Mouse (Mus musculus) kidney, embryonic 16.5 days (tissue): ENCODE results near the gene Dlx6. TPM values are rescaled to one million over a fixed set of nuclear protein-coding genes. Genes with fewer than 3 reads are reported as not detected.
A peak's percentile ranks its signal among the peaks of the same experiment; 100 is the strongest.

Experiments
- ATAC-seq: fragments of 200-750 bp; cut with Nextera tagmentation; 2 replicates; pipeline ENCODE4 v1.8.0; 2017; ENCODE audit warnings: moderate TSS enrichment; ENCODE audit not compliant: low FRiP score, low TSS enrichment
- H3K27ac ChIP-seq: fragments of 300-500 bp; sonication (generic); 2 replicates; pipeline ENCODE4 v1.5.1; 2014; ENCODE audit warnings: low read length
- H3K27me3 ChIP-seq: fragments of 300-500 bp; sonication (generic); 2 replicates; pipeline ENCODE4 v1.6.1; 2014; ENCODE audit warnings: low read length, control low read depth, mixed read lengths; ENCODE audit not compliant: insufficient read depth
- H3K36me3 ChIP-seq: fragments of 300-500 bp; sonication (generic); 2 replicates; pipeline ENCODE4 v1.6.1; 2014; ENCODE audit warnings: low read length, control low read depth, mixed read lengths; ENCODE audit not compliant: insufficient read depth
- H3K4me1 ChIP-seq: fragments of 300-500 bp; sonication (generic); 2 replicates; pipeline ENCODE4 v1.6.1; 2014; ENCODE audit warnings: low read length, control low read depth, mixed read lengths; ENCODE audit not compliant: insufficient read depth
- H3K4me2 ChIP-seq: fragments of 300-500 bp; sonication (generic); replicated peaks from 2 replicates; pipeline ENCODE4 v1.6.1; 2014; ENCODE audit warnings: low read depth, low read length
- H3K4me3 ChIP-seq: fragments of 300-500 bp; sonication (generic); 2 replicates; pipeline ENCODE4 v1.5.1; 2014; ENCODE audit warnings: mild to moderate bottlenecking, low read length
- H3K9ac ChIP-seq: fragments of 300-500 bp; sonication (generic); replicated peaks from 2 replicates; pipeline ENCODE4 v1.6.1; 2014; ENCODE audit warnings: low read length
- H3K9me3 ChIP-seq: fragments of 300-500 bp; sonication (generic); 2 replicates; pipeline ENCODE4 v1.6.1; 2016; ENCODE audit warnings: low read length, control low read depth
- WGBS: fragments of 180-500 bp; shearing (Covaris S2); extraction: QIAGEN DNeasy Blood & Tissue Kit; methylation state at CpG from one replicate; pipeline ENCODE4 v1.1.7; 2014; 5-methylcytosine and 5-hydroxymethylcytosine counted together
- polyA plus RNA-seq: library from polyadenylated mRNA; unstranded; fragments of >200 nt; fragmentation: Nextera tagmentation; extraction: Ambion mirVana; gene quantifications from 2 replicates; pipeline ENCODE4 v1.2.1, GENCODE M21; 2015

The Dlx6 gene
- polyA plus RNA-seq, 1 experiment from 2014 or later: not detected

DNA sequence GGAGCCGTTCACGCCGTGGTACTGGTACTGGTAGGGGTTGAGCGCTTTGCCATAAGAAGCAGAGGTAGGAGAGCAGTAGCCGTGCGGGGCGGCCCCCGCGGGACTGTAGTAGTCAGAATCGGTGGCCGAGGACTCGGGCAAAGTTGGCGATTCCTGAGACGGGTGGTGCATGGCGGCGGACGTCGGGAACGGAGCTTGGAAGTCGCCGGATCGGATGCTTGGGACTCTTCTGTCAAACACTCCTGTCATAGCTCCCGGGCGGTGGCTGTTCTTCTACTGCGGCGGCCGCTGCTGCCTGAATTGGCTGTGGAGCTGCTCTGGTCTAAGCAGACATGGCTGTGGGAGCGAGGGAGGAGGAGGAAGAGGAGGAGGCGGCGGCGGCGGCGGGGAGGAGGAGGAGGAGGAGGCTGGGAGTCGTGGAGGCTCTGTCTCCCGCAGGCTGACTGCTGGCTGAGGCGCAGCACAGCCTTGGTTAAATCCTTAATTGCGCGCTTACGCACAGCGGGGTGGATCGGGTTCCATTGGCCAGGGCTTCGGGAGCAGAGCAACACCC, 18.6 kb downstream of the Dlx6 start, which contains the start of gene Dlx5:
Gene Dlx5 (minus strand): TSS at position 448 of the 553 bp plus-strand sequence.
- Histone ChIP-seq H3K36me3 (no peaks in the 10 kb centered on the region), H3K4me2 (peak within 1 kb of the TSS; percentile 72), H3K4me3 (peak within 1 kb of the TSS; percentile 45), H3K27ac (no peak within 1 kb of the TSS), H3K9me3 (no peaks in the 10 kb centered on the region), H3K27me3 (peaks cover 86% of the 10 kb centered on the region), H3K9ac (0 out of 2 replicates have a peak within 1 kb of the TSS, but pooled peaks have one; percentile 9), H3K4me1 (peaks cover 7% of the 10 kb centered on the region)
- ATAC-seq: peak; percentile 82
- WGBS: 2% methylated on average over 36 of the region's 42 CpGs

DNA sequence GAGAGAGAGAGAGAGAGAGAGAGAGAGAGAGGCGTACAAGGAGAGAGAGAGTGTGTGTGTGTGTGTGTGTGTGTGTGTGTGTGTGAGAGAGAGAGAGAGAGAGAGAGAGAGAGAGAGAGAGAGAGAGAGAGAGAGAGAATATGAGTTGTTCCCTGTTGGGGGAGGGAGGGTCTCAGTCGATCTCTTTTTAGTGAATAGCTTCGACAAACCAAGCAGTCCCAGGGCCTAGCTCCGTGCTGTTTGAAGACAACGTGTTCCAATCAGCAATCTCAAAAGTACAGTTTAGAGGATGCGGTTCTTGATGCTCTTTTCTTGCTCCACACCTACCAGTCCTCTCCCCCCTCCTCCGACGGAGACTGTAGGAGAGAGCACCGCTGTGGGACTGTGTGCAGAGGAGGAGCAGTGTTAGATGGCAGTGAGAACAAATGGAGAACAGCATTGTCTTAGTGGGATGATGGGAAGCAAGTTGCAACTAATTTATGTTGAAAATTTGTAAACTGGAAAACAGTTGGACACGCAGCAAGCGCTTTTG, 19.2 kb downstream of the Dlx6 start:
- Histone ChIP-seq H3K4me3 (no peak overlapping the region), H3K9ac (no peak overlapping the region)
- ATAC-seq: no peak

DNA sequence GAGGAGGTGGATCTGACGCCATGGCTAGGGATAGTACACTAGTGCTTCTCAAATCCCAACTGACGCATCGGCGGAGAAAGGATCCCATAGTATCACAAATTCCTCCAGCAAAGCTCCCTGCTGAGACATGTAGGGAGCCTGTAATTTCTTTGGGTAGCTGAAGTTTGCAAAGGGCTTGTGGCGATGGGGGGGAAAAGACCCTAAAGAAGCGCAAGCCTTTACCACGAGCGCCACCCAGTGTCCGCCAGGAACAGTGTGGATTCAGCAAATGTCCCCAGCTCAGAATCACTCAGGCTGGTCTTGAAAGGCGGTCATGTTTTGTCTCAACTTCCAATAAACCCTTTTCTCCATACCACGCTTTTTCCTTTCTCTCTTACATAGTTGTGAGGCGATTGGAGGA, 21.8 kb downstream of the Dlx6 start:
- Histone ChIP-seq H3K9me3 (no peaks in the 10 kb centered on the region), H3K36me3 (no peaks in the 10 kb centered on the region), H3K27ac (no peak overlapping the region), H3K9ac (no peak overlapping the region), H3K4me3 (no peak overlapping the region), H3K27me3 (peaks cover 64% of the 10 kb centered on the region), H3K4me2 (no peak overlapping the region), H3K4me1 (peaks cover 7% of the 10 kb centered on the region)
- ATAC-seq: peak; percentile 32; the same call in 1 of the 2 replicates
- WGBS: 3% methylated on average over 12 of the region's 12 CpGs

More for the DNA sequence above, 19.2 kb downstream of the Dlx6 start:
- Histone ChIP-seq H3K9me3 (no peaks in the 10 kb centered on the region), H3K27me3 (peaks cover 82% of the 10 kb centered on the region), H3K4me2 (peak overlapping the region; percentile 72), H3K27ac (no peak overlapping the region), H3K36me3 (no peaks in the 10 kb centered on the region), H3K4me1 (peaks cover 7% of the 10 kb centered on the region)
- WGBS: 7% methylated on average over 10 of the region's 11 CpGs

DNA sequence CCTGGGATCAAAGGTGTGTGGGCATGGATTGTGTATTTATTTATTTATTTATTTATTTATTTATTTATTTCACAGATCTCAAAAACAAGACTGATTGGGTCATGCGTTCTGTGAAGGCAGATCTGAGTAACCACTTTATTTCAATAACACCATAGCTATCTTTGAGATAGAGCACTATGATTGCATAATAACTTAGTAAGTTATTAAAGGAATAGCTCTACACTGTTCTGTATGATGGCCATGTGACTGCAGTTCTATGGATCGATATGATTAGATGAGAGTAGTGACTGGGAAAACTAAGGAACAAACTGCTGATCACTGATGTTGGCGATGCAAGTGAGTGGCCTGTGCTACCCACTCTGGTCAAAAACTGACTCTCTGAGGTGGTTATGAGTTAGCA, 23.1 kb downstream of the Dlx6 start:
- no peak for ATAC-seq
- no peak overlapping the region for H3K4me2 ChIP-seq
- no peaks in the 10 kb centered on the region for H3K36me3 ChIP-seq
- H3K4me3 ChIP-seq: no peak overlapping the region
- H3K4me1 ChIP-seq: peaks cover 4% of the 10 kb centered on the region
- no peaks in the 10 kb centered on the region for H3K9me3 ChIP-seq
- no peak overlapping the region for H3K27ac ChIP-seq
- WGBS: 86% methylated on average over 3 of the region's 3 CpGs
- no peak overlapping the region for H3K9ac ChIP-seq
- H3K27me3 ChIP-seq: peaks cover 54% of the 10 kb centered on the region

DNA sequence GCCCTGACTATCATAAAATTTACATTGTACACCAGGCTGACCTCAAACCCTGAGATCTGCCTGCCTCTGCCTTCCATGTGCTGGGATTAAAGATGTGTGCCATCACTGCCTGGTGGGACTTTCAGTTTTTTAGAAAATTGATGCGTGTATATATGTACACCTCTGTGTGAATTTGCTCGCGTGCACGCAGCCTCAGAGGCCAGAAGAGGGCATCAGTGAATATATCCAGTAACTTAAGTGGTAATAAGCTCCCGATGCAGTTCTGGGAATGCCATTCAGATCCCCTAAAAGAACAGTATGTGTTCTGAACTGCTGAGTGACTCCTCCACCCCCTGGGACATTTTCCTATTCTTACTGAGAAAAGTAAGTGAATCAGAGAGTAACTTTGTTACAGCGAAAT, 26.9 kb downstream of the Dlx6 start:
- H3K4me3 ChIP-seq: no peak overlapping the region

DNA sequence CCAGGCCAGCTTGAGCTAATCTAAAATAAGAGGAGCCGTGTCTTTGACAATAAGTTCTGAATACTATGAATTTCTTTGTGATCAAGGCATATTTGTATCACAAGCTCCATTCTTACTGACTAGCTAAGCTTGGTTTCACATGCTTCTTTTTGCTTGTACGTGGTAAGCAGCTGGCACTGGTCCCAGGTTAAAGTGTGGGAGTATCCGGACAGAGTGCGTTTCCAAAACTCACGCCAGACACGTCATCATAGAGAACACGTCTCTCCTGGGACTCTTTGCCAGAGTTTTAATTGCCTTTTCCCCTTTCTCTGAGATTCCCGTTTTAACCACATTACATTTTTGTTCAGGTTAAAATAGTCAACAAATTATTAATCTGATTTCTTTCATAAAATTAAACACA, 46.5 kb downstream of the Dlx6 start:
- Histone ChIP-seq H3K9me3 (peaks cover 2% of the 10 kb centered on the region; the same call in 1 of the 2 replicates), H3K36me3 (no peaks in the 10 kb centered on the region), H3K27ac (no peak overlapping the region), H3K4me2 (no peak overlapping the region), H3K4me3 (no peak overlapping the region), H3K27me3 (no peaks in the 10 kb centered on the region), H3K9ac (no peak overlapping the region), H3K4me1 (no peaks in the 10 kb centered on the region)
- ATAC-seq: no peak
- WGBS: 47% methylated on average over 8 of the region's 8 CpGs

More for the DNA sequence above, 26.9 kb downstream of the Dlx6 start:
- WGBS: 73% methylated on average over 6 of the region's 6 CpGs
- Histone ChIP-seq H3K4me1 (no peaks in the 10 kb centered on the region), H3K9ac (no peak overlapping the region), H3K27ac (no peak overlapping the region), H3K36me3 (no peaks in the 10 kb centered on the region), H3K27me3 (peaks cover 20% of the 10 kb centered on the region), H3K4me2 (no peak overlapping the region), H3K9me3 (no peaks in the 10 kb centered on the region)
- no peak for ATAC-seq

DNA sequence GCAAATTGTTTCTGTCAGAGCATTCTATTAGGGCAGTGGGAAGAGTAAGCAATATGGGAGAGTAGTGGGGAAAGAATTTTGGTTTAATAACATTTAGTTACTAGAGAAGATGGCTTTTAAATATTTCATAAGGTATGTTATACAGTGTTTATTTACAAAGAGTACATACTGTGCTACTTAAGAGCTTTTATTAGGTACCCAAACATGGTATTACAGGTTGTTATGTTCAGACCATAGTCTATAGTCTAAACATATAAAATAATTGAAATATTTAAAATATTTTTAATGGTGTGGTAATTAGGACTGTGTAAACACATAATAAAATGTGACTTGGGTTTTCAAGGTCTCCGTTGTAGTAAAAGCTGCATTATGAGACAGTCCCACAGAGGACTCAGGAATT, 51.2 kb downstream of the Dlx6 start:
- H3K36me3 ChIP-seq: no peaks in the 10 kb centered on the region
- H3K4me1 ChIP-seq: no peaks in the 10 kb centered on the region
- ATAC-seq: no peak
- no peaks in the 10 kb centered on the region for H3K27me3 ChIP-seq
- 80% methylated on average over 1 of the region's 1 CpGs for WGBS
- no peak overlapping the region for H3K9ac ChIP-seq
- H3K9me3 ChIP-seq: peaks cover 2% of the 10 kb centered on the region; the same call in 1 of the 2 replicates
- no peak overlapping the region for H3K4me2 ChIP-seq
- no peak overlapping the region for H3K27ac ChIP-seq
- H3K4me3 ChIP-seq: no peak overlapping the region

DNA sequence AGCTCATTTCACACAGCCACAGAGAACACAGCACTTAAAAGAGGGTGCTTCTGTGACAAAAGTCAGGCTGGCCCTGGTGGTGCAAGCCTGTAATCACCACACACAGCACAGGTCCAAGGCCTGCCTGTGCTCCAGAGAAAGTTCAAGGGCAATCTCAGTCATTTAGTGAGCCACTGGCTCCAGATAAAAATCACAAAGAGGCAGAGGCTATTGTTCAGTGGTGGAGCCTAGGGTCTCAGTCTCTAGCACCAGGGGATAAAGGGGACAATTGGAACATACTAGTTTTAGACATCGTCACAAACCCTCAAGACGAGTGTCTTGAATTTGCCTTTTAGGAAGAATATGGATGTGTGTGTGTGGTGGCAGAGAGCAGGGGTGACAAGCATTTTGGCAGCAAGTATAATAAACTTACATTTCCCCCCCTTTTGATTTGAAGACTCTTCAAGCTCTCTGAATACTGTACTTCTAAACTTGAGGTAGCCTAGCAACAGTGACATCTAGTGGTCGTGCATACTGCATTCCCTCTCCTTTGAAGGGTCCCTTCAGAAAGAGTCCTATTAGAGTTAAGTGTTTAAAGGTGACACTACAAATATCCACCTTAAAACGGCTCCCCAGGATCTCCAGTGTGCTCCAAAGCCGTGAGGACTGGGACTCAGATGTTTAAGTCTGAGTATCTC, 51.9 kb downstream of the Dlx6 start:
- no peak overlapping the region for H3K27ac ChIP-seq
- H3K4me2 ChIP-seq: no peak overlapping the region
- no peaks in the 10 kb centered on the region for H3K27me3 ChIP-seq
- WGBS: 41% methylated on average over 5 of the region's 5 CpGs
- no peaks in the 10 kb centered on the region for H3K4me1 ChIP-seq
- peaks cover 2% of the 10 kb centered on the region; the same call in 1 of the 2 replicates for H3K9me3 ChIP-seq
- H3K9ac ChIP-seq: no peak overlapping the region
- peak; percentile 63; the same call in 1 of the 2 replicates for ATAC-seq
- H3K36me3 ChIP-seq: no peaks in the 10 kb centered on the region
- no peak overlapping the region for H3K4me3 ChIP-seq

DNA sequence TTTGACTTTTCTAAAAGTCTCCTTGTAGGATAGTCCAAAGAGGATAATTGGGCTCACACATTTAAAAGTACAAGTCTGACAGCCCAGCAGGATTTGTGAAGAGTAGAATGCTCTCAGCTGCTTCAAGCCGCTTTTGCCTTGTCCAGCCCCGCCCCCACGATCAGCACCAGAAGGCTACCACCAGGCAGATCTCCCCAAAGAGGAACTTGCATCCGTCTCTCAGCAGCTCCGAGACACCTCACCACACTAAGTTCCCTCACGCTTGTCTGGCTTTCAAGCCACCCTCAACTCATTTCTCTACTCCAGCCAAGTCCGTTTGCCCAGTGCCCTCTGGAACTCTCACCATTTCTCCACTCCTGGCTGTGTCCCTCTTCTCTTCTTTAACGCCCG, 52.4 kb downstream of the Dlx6 start:
- peaks cover 2% of the 10 kb centered on the region; the same call in 1 of the 2 replicates for H3K9me3 ChIP-seq
- no peak for ATAC-seq
- H3K27ac ChIP-seq: no peak overlapping the region
- no peaks in the 10 kb centered on the region for H3K4me1 ChIP-seq
- no peaks in the 10 kb centered on the region for H3K36me3 ChIP-seq
- H3K27me3 ChIP-seq: no peaks in the 10 kb centered on the region
- H3K4me3 ChIP-seq: no peak overlapping the region
- no peak overlapping the region for H3K9ac ChIP-seq
- WGBS: 51% methylated on average over 9 of the region's 9 CpGs
- H3K4me2 ChIP-seq: no peak overlapping the region

DNA sequence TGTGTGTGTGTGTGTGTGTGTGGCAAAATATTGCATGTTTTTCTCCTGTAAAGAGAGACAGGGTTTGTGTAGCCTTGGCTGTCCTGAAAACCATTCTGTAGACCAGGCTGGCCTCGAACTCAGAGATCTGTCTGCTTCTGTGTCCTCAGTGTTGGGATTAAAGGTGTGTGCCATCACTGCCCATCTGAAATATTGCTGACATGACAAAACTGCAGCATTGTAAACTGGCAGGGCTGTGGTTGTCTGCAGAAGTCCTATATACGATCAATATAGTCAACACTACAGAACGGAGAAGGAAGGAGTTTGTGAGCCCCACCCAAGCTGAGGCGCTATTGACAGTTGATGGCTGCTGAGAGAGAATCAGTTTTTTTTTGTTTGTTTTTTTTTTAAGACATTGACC, 54.2 kb downstream of the Dlx6 start:
- WGBS: 96% methylated on average over 4 of the region's 4 CpGs
- H3K4me1 ChIP-seq: no peaks in the 10 kb centered on the region
- ATAC-seq: no peak
- H3K9ac ChIP-seq: no peak overlapping the region
- H3K9me3 ChIP-seq: no peaks in the 10 kb centered on the region
- H3K4me2 ChIP-seq: no peak overlapping the region
- H3K36me3 ChIP-seq: no peaks in the 10 kb centered on the region
- no peak overlapping the region for H3K27ac ChIP-seq
- no peak overlapping the region for H3K4me3 ChIP-seq
- no peaks in the 10 kb centered on the region for H3K27me3 ChIP-seq
